9 mouse cellular contexts compared by ENCODE assay signal in the genomic region with DNA sequence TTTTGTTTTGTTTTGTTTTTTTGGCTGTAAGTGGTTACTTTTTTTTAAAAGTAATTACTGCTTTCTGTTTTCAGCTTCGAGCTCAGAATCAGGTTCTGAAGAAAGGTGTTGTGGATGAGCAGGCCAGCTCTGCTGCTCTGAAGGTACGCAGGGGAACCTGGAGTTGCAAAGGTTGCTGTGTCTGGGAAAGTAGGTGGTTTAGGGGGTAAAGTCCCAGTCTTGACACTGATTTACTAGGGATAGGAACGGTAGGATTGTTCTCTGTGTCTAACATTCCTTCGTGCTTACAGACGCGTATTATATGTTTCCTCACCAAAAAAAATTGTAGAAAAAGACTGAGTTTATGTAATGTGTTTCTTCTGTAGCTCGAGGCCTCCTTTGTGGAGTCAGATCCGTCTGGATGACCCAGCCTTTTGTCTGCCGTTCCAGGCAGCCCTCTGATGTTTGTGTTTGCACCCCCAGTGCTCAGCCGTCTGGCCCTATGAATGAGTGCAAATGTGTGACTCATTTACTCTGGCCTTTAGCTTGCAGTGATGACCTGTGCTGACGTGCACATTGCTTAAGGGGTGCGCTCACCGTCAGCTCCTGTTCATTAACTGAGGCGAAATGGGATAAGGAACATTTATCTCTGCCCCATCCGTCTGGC. TPM values are rescaled to one million over a fixed set of nuclear protein-coding genes. Genes with fewer than 3 reads are reported as not detected.
DNase-seq lines count a peak whose midpoint lies in the region; ATAC-seq and TF ChIP-seq lines count a peak whose summit lies in the region.
"Had no signal": no experiment of that assay in that cellular context is flagged by ENCODE, and none has a peak within 500 bp of the region (broad histone marks: within the 10 kb centered on the region; RNA-seq: fewer than 3 reads in every experiment).

No protein-coding gene starts in this region.

- H3K27ac ChIP-seq in heart, embryonic 10.5 days: 0 out of 2 replicates have a peak overlapping the region, but pooled peaks have one; percentile 32
- no peak overlapping the region for H3K27ac ChIP-seq in embryonic facial prominence, embryonic 11.5 days (replicated peaks; ENCODE audit: low read depth, low read length)
- peak overlapping the region; percentile 75; the same call in 1 of the 2 replicates for H3K27ac ChIP-seq in kidney, postnatal 0 days
- H3K27ac ChIP-seq in neural tube, embryonic 14.5 days (ENCODE audit: low read depth, low read length): peak overlapping the region; percentile 39
- H3K27ac ChIP-seq in thymus, adult 2 months (ENCODE audit: control insufficient read depth, insufficient read depth, low read length): no peak overlapping the region

- H3K9me3 ChIP-seq in heart, embryonic 10.5 days: no peaks in the 10 kb centered on the region
- H3K9me3 ChIP-seq in embryonic facial prominence, embryonic 11.5 days (replicated peaks; ENCODE audit: control insufficient read depth, low read length): no peaks in the 10 kb centered on the region
- no peaks in the 10 kb centered on the region for H3K9me3 ChIP-seq in kidney, postnatal 0 days (replicated peaks; ENCODE audit: low read length)
- no peaks in the 10 kb centered on the region for H3K9me3 ChIP-seq in neural tube, embryonic 14.5 days (ENCODE audit: control insufficient read depth, low read length)

- no peak for TF ChIP-seq CTCF in kidney, postnatal 0 days (IDR thresholded peaks at IDR 0.05; ENCODE audit: low read depth)
- no peak for TF ChIP-seq CTCF in thymus, adult 2 months (IDR thresholded peaks at IDR 0.05; ENCODE audit: borderline replicate concordance, control insufficient read depth, extremely low read depth, insufficient read depth, low read length, poor library complexity)

- peak; percentile 70 for DNase-seq in heart, embryonic 10.5 days (ENCODE audit: low spot score)
- DNase-seq in heart, adult 8-10 months (ENCODE audit: low spot score): no peak
- DNase-seq in embryonic facial prominence, embryonic 11.5 days (ENCODE audit: low spot score): peak; percentile 24
- DNase-seq in kidney, postnatal 0 days (ENCODE audit: low spot score): peak; percentile 38
- DNase-seq in right cerebral cortex, postnatal 25 days: no peak
- no peak for DNase-seq in spleen, postnatal 4 days (ENCODE audit: low spot score in 2 of 2)
- DNase-seq in thymus, adult 2 months: no peak
- DNase-seq: lung, embryonic 14.5 days had no signal

- WGBS in heart, embryonic 10.5 days: 62% methylated on average over 15 of the region's 15 CpGs
- 32% methylated on average over 15 of the region's 15 CpGs for WGBS in embryonic facial prominence, embryonic 11.5 days
- 31% methylated on average over 15 of the region's 15 CpGs for WGBS in kidney, postnatal 0 days
- 25% methylated on average over 15 of the region's 15 CpGs for WGBS in neural tube, embryonic 14.5 days
- WGBS in thymus, adult 2 months: 95% methylated on average over 15 of the region's 15 CpGs

- no peak for TF ChIP-seq POLR2A in thymus, adult 2 months (IDR thresholded peaks at IDR 0.05; ENCODE audit: control insufficient read depth, extremely low read depth, insufficient read depth, low read length, poor library complexity)

- no peak for ATAC-seq in embryonic facial prominence, embryonic 11.5 days (replicated peaks; ENCODE audit: insufficient number of reproducible peaks, low FRiP score, low TSS enrichment, low read depth)
- peak; percentile 94 for ATAC-seq in kidney, postnatal 0 days (replicated peaks; ENCODE audit: low FRiP score, low read depth)
- no peak; the same call in 1 of the 2 replicates for ATAC-seq in neural tube, embryonic 14.5 days (ENCODE audit: low read depth)

- H3K4me2 ChIP-seq in embryonic facial prominence, embryonic 11.5 days (ENCODE audit: low read depth, low read length): no peak overlapping the region
- H3K4me2 ChIP-seq in kidney, postnatal 0 days (ENCODE audit: low read length): no peak overlapping the region
- no peak overlapping the region for H3K4me2 ChIP-seq in neural tube, embryonic 14.5 days (ENCODE audit: low read depth, low read length)
- H3K4me2 ChIP-seq: lung, embryonic 14.5 days had no signal

- H3K4me1 ChIP-seq in heart, embryonic 10.5 days: 0 out of 2 replicates have a peak, but pooled peaks cover 11% of the 10 kb centered on the region
- peaks cover 3% of the 10 kb centered on the region; the same call in 1 of the 2 replicates for H3K4me1 ChIP-seq in embryonic facial prominence, embryonic 11.5 days (ENCODE audit: control insufficient read depth, insufficient read depth, low read length)
- no peaks in the 10 kb centered on the region for H3K4me1 ChIP-seq in kidney, postnatal 0 days (replicated peaks; ENCODE audit: insufficient read depth, low read length)
- peaks cover 5% of the 10 kb centered on the region; the same call in 1 of the 2 replicates for H3K4me1 ChIP-seq in neural tube, embryonic 14.5 days (ENCODE audit: control insufficient read depth, insufficient read depth, low read length)
- H3K4me1 ChIP-seq in thymus, adult 2 months (replicated peaks; ENCODE audit: control insufficient read depth, insufficient read depth, low read length): peaks cover 12% of the 10 kb centered on the region

- no peak overlapping the region for H3K9ac ChIP-seq in embryonic facial prominence, embryonic 11.5 days (replicated peaks; ENCODE audit: low read length)
- H3K9ac ChIP-seq in kidney, postnatal 0 days (ENCODE audit: low read depth, low read length): no peak overlapping the region
- H3K9ac ChIP-seq in neural tube, embryonic 14.5 days (replicated peaks; ENCODE audit: low read depth, low read length): no peak overlapping the region
- H3K9ac ChIP-seq: lung, embryonic 14.5 days had no signal

- peaks cover 25% of the 10 kb centered on the region for H3K36me3 ChIP-seq in heart, embryonic 10.5 days
- H3K36me3 ChIP-seq in embryonic facial prominence, embryonic 11.5 days (replicated peaks; ENCODE audit: control insufficient read depth, insufficient read depth, low read depth, low read length): no peaks in the 10 kb centered on the region; the same call in 1 of the 2 replicates
- H3K36me3 ChIP-seq in kidney, postnatal 0 days (ENCODE audit: insufficient read depth, low read length): peaks cover 14% of the 10 kb centered on the region; the same call in 1 of the 2 replicates
- H3K36me3 ChIP-seq in neural tube, embryonic 14.5 days (ENCODE audit: control insufficient read depth, insufficient read depth, low read length): peaks cover 8% of the 10 kb centered on the region; the same call in 1 of the 2 replicates
- peaks cover 20% of the 10 kb centered on the region for H3K36me3 ChIP-seq in thymus, adult 2 months (ENCODE audit: control insufficient read depth, insufficient read depth, low read length)

- no peaks in the 10 kb centered on the region for H3K27me3 ChIP-seq in heart, embryonic 10.5 days (ENCODE audit: insufficient read depth, poor library complexity, severe bottlenecking)
- no peaks in the 10 kb centered on the region for H3K27me3 ChIP-seq in embryonic facial prominence, embryonic 11.5 days (ENCODE audit: control insufficient read depth, insufficient read depth, low read length)
- H3K27me3 ChIP-seq in kidney, postnatal 0 days (ENCODE audit: insufficient read depth, low read length): no peaks in the 10 kb centered on the region
- no peaks in the 10 kb centered on the region for H3K27me3 ChIP-seq in neural tube, embryonic 14.5 days (ENCODE audit: control insufficient read depth, insufficient read depth, low read length)
- H3K27me3 ChIP-seq in thymus, adult 2 months (ENCODE audit: control insufficient read depth, insufficient read depth, low read length): no peaks in the 10 kb centered on the region

- no peak overlapping the region for H3K4me3 ChIP-seq in heart, embryonic 10.5 days
- no peak overlapping the region for H3K4me3 ChIP-seq in embryonic facial prominence, embryonic 11.5 days (ENCODE audit: low read depth, low read length)
- H3K4me3 ChIP-seq in kidney, postnatal 0 days (replicated peaks; ENCODE audit: low read depth, low read length): no peak overlapping the region
- no peak overlapping the region for H3K4me3 ChIP-seq in neural tube, embryonic 14.5 days (ENCODE audit: low read depth, low read length)
- no peak overlapping the region for H3K4me3 ChIP-seq in thymus, adult 2 months (ENCODE audit: control insufficient read depth, insufficient read depth, low read length)

RNA-seq across cellular contexts. Expression of a gene that starts 13.0 kb away (rescaled TPM):
- 17.3 and 19.6 TPM in 2 replicates for polyA plus RNA-seq in heart, embryonic 10.5 days (2016; fragmentation: Nextera tagmentation; extraction: Ambion mirVana)
- 10 to 100 TPM in 1 of 4 experiments, 1 to 10 TPM in 3; 6.3 to 11.3 (median 9.1) TPM for total RNA-seq in heart, adult 8-10 months (2022)
- 25.1 and 25.4 TPM in 2 replicates for polyA plus RNA-seq in embryonic facial prominence, embryonic 11.5 days (2014; fragmentation: Nextera tagmentation; extraction: Ambion mirVana)
- polyA plus RNA-seq in kidney, postnatal 0 days (2015; fragmentation: Nextera tagmentation; extraction: Ambion mirVana): 27.6 and 28.3 TPM in 2 replicates
- 58.6 and 62.0 TPM in 2 replicates for polyA plus RNA-seq in neural tube, embryonic 14.5 days (2014; fragmentation: Nextera tagmentation; extraction: Ambion mirVana)
- 40.9 and 43.9 TPM in 2 replicates for polyA plus RNA-seq in thymus, adult 2 months (2012; rRNA removed)

RNA-seq across cellular contexts. Expression of a gene that starts 54.6 kb away (rescaled TPM):
- 3.6 and 4.5 TPM in 2 replicates for polyA plus RNA-seq in heart, embryonic 10.5 days (2016; fragmentation: Nextera tagmentation; extraction: Ambion mirVana)
- 10 to 100 TPM; 15.0 to 20.7 (median 18.0) TPM for total RNA-seq in heart, adult 8-10 months (2022)
- 5.1 and 6.2 TPM in 2 replicates for polyA plus RNA-seq in embryonic facial prominence, embryonic 11.5 days (2014; fragmentation: Nextera tagmentation; extraction: Ambion mirVana)
- polyA plus RNA-seq in kidney, postnatal 0 days (2015; fragmentation: Nextera tagmentation; extraction: Ambion mirVana): 8.0 and 8.3 TPM in 2 replicates
- 1.8 and 2.7 TPM in 2 replicates for polyA plus RNA-seq in neural tube, embryonic 14.5 days (2014; fragmentation: Nextera tagmentation; extraction: Ambion mirVana)
- polyA plus RNA-seq in thymus, adult 2 months (2012; rRNA removed): 6.5 and 8.8 TPM in 2 replicates

Comparison
In these comparisons a context has a peak if more than half of its experiments do, and no peak if none do; other contexts are left out.
1. DNase-seq: peak in heart, embryonic 10.5 days (single experiment), embryonic facial prominence, embryonic 11.5 days (single experiment) and kidney, postnatal 0 days (single experiment); none in heart, adult 8-10 months (single experiment), right cerebral cortex, postnatal 25 days (single experiment), spleen, postnatal 4 days (0 of 2) and thymus, adult 2 months (single experiment).
2. H3K27ac ChIP-seq: peak in heart, embryonic 10.5 days (single experiment), kidney, postnatal 0 days (single experiment) and neural tube, embryonic 14.5 days (single experiment); none in embryonic facial prominence, embryonic 11.5 days (single experiment) and thymus, adult 2 months (single experiment).